Mouse (Mus musculus): ENCODE results near the gene Tube1. TPM values are rescaled to one million over a fixed set of nuclear protein-coding genes. Genes with fewer than 3 reads are reported as not detected.

The Tube1 gene
- 1 to 10 TPM; 6.1 to 6.9 TPM for total RNA-seq (2023)

GRCm38 (mm10) chr10:39133462-39134310, at the start of gene Tube1, which contains the start of gene Fam229b:
Gene Tube1, plus strand, starts transcription at chr10:39133976.
Gene Fam229b, minus strand, starts transcription at chr10:39133914.

GRCm38 (mm10) chr10:39163694-39164093, 29.9 kb downstream of the Tube1 start, which contains the start of gene Ccn6:
Gene Ccn6, minus strand, starts transcription at chr10:39163794.

Other genes starting within 250 kb of the Tube1 start
- not detected for gene Lama4, start 168.5 kb upstream of the Tube1 start, total RNA-seq (2023)
- under 1 TPM in 1 of 2 experiments, not detected in 1; 0.84 TPM for gene Fam229b, start 62 bp upstream of the Tube1 start, total RNA-seq (2023)
- 1 to 10 TPM in 1 of 2 experiments, not detected in 1; 1.3 TPM for gene Ccn6, start 29.8 kb downstream of the Tube1 start, total RNA-seq (2023)
- 10 to 100 TPM; 52.8 to 60.1 TPM for gene Fyn, start 234.9 kb downstream of the Tube1 start, total RNA-seq (2023)